Mouse (Mus musculus): ENCODE data around the gene 4930579F01Rik. TPM values are rescaled to one million over a fixed set of nuclear protein-coding genes. Genes with fewer than 3 reads are reported as not detected.
A peak's percentile ranks its signal among the peaks of the same experiment; 100 is the strongest.

The 4930579F01Rik gene
- polyA plus RNA-seq, 2 experiments: not detected

DNA sequence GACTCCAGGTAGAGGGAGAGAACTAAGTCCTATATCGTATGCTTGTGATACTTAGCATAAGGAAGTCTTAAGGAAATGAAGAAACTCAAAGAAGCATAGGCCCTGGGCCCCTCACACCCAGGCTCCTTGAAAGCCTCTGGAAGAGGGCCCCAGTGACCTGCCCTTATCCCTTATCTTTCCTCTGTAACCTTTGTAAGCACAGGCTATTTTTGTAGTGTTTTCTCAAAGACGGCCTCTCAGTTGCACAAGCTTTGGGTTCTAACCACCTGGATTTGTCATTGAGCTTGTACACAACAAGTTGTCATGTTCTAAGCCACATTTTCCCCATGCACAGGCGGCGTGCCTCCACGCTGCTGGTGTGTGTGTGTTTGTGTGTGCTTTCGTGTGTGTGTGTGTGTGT, 64.5 kb downstream of the 4930579F01Rik start:
- Histone ChIP-seq H3K4me3 (ENCODE audit: insufficient read depth in 1 of 2, low read depth in 2 of 2, low read length in 2 of 2) (peak overlapping the region in 1 of 2 experiments; percentile 40; a peak in 1 of 4 replicates), H3K36me3 (replicated peaks; ENCODE audit: control insufficient read depth, insufficient read depth, low read depth) (no peaks in the 10 kb centered on the region), H3K4me2 (ENCODE audit: low read depth) (peak overlapping the region; percentile 39), H3K27me3 (ENCODE audit: control insufficient read depth, insufficient read depth, low read length) (no peaks in the 10 kb centered on the region), H3K27ac (no peak overlapping the region), H3K4me1 (replicated peaks; ENCODE audit: control insufficient read depth in 2 of 2, insufficient read depth in 2 of 2, low read length in 1 of 2) (peaks cover 0 to 9% of the 10 kb centered on the region in 2 experiments; a peak in 2 of 4 replicates), H3K9ac (replicated peaks) (no peak overlapping the region), H3K9me3 (ENCODE audit: control insufficient read depth, low read length) (no peaks in the 10 kb centered on the region)
- no peak for DNase-seq (ENCODE audit: low read depth in 3 of 3, low spot score in 3 of 3)
- 64% methylated on average over 6 of the region's 6 CpGs for WGBS (ENCODE audit: insufficient replicate concordance)
- no peak for ATAC-seq (ENCODE audit: insufficient read depth)
- TF ChIP-seq CTCF (IDR thresholded peaks at IDR 0.05; ENCODE audit: low read depth) (no peak), EP300 (IDR thresholded peaks at IDR 0.05; ENCODE audit: low read depth) (no peak)

DNA sequence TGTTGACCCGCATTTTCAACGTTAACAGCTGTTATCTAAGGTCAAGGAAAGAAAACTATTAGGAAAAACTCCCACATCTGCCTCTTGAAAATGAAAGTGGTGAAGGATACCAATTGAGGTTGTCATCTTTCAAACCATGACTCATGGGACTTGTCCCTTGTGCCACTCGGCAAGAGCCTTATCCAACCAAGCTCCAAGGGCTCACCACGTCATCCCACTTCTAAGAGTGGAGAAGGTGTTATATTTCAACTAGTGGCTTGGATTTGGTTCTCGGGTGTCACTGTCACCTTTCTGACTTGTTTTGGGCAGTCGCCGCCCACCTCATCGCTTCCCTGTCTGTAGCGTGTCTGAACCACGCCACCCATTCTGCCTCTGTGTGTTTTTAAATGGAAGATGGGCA, 69.8 kb downstream of the 4930579F01Rik start:
- no peak for DNase-seq (ENCODE audit: low read depth in 3 of 3, low spot score in 3 of 3)
- no peak overlapping the region for H3K4me2 ChIP-seq (ENCODE audit: low read depth)
- WGBS (ENCODE audit: insufficient replicate concordance): 68% methylated on average over 10 of the region's 10 CpGs
- TF ChIP-seq EP300 (IDR thresholded peaks at IDR 0.05; ENCODE audit: low read depth): no peak
- no peak for TF ChIP-seq CTCF (IDR thresholded peaks at IDR 0.05; ENCODE audit: low read depth)
- peaks cover 0 to 6% of the 10 kb centered on the region in 2 experiments; a peak in 1 of 4 replicates for H3K4me1 ChIP-seq (replicated peaks; ENCODE audit: control insufficient read depth in 2 of 2, insufficient read depth in 2 of 2, low read length in 1 of 2)
- H3K4me3 ChIP-seq (ENCODE audit: insufficient read depth in 1 of 2, low read depth in 2 of 2, low read length in 2 of 2): no peak overlapping the region
- no peak overlapping the region for H3K9ac ChIP-seq (replicated peaks)
- no peaks in the 10 kb centered on the region for H3K9me3 ChIP-seq (ENCODE audit: control insufficient read depth, low read length)
- no peak for ATAC-seq (ENCODE audit: insufficient read depth)
- H3K36me3 ChIP-seq (replicated peaks; ENCODE audit: control insufficient read depth, insufficient read depth, low read depth): no peaks in the 10 kb centered on the region
- no peaks in the 10 kb centered on the region for H3K27me3 ChIP-seq (ENCODE audit: control insufficient read depth, insufficient read depth, low read length)
- no peak overlapping the region for H3K27ac ChIP-seq

- Histone ChIP-seq H3K4me2 (ENCODE audit: low read depth) (no peak overlapping the region), H3K27me3 (ENCODE audit: control insufficient read depth, insufficient read depth, low read length) (no peaks in the 10 kb centered on the region), H3K9ac (replicated peaks) (no peak overlapping the region), H3K4me3 (ENCODE audit: insufficient read depth in 1 of 2, low read depth in 2 of 2, low read length in 2 of 2) (no peak overlapping the region), H3K9me3 (ENCODE audit: control insufficient read depth, low read length) (no peaks in the 10 kb centered on the region), H3K36me3 (replicated peaks; ENCODE audit: control insufficient read depth, insufficient read depth, low read depth) (no peaks in the 10 kb centered on the region), H3K27ac (no peak overlapping the region), H3K4me1 (replicated peaks; ENCODE audit: control insufficient read depth in 2 of 2, insufficient read depth in 2 of 2, low read length in 1 of 2) (no peaks in the 10 kb centered on the region)
- TF ChIP-seq CTCF (IDR thresholded peaks at IDR 0.05; ENCODE audit: low read depth) (no peak), EP300 (IDR thresholded peaks at IDR 0.05; ENCODE audit: low read depth) (no peak)
- WGBS (ENCODE audit: insufficient replicate concordance): 74% methylated on average over 2 of the region's 2 CpGs
- ATAC-seq (ENCODE audit: insufficient read depth): no peak
- no peak for DNase-seq (ENCODE audit: low read depth in 3 of 3, low spot score in 3 of 3)
Measured at GRCm38 (mm10) chr3:138121461-138121860, 72.2 kb downstream of the 4930579F01Rik start.

DNA sequence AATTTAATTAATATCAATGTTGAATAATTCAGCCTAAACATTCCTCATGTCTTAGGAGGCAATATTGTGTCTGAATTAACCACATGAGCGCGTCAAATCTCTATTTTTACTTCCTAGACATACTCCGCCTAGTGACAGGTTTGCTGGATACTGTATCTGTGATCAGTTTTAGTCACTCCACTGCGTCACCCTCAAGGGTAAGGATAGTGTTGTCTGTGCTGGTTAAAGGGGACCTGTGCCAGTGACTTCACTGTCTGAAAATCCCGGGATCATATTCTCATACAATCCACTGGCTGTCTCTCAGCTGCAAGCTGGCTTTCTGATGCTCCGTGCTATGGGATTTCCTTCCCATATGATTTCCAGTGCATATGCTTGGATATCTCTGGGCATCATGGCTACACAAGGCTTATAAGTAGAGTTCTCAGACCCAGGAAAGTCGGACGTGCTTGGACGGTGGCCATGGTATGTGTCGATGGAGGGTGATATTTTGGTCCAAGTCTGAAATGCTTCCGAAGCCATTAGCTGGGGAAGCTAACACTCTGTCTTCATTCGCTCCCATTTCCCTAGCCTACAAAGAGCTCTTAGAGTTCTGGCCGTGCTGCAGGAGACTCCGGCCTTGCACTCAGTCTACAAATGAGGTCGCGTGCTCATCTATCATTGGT, 74.0 kb downstream of the 4930579F01Rik start:
- H3K36me3 ChIP-seq (replicated peaks; ENCODE audit: control insufficient read depth, insufficient read depth, low read depth): no peaks in the 10 kb centered on the region
- TF ChIP-seq CTCF (IDR thresholded peaks at IDR 0.05; ENCODE audit: low read depth): no peak
- no peak for TF ChIP-seq EP300 (IDR thresholded peaks at IDR 0.05; ENCODE audit: low read depth)
- no peak overlapping the region for H3K27ac ChIP-seq
- no peaks in the 10 kb centered on the region for H3K4me1 ChIP-seq (replicated peaks; ENCODE audit: control insufficient read depth in 2 of 2, insufficient read depth in 2 of 2, low read length in 1 of 2)
- no peaks in the 10 kb centered on the region for H3K9me3 ChIP-seq (ENCODE audit: control insufficient read depth, low read length)
- no peak overlapping the region for H3K9ac ChIP-seq (replicated peaks)
- 80% methylated on average over 16 of the region's 16 CpGs for WGBS (ENCODE audit: insufficient replicate concordance)
- DNase-seq (ENCODE audit: low read depth in 3 of 3, low spot score in 3 of 3) (no peak), ATAC-seq (ENCODE audit: insufficient read depth) (no peak)
- H3K27me3 ChIP-seq (ENCODE audit: control insufficient read depth, insufficient read depth, low read length): no peaks in the 10 kb centered on the region
- no peak overlapping the region for H3K4me3 ChIP-seq (ENCODE audit: insufficient read depth in 1 of 2, low read depth in 2 of 2, low read length in 2 of 2)
- H3K4me2 ChIP-seq (ENCODE audit: low read depth): no peak overlapping the region

DNA sequence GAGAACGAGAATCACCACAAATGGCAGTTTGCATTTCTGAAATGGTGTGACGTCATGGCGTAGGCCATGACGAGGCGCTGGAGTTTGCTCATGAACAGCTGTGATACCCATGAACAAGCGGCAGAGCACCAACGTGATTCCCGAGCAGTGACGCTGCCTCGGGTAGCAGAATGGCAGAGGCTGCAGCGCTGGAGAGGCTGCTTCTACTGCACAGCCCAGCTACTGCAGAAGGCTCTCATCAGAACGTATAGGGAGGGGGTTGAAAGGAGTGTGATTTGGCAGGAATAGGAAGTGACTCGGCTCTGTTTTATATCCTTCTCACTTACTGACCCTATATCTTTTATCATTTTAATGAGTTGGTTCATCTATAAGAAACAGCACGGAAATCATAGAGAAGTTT, 74.8 kb downstream of the 4930579F01Rik start:
- H3K27me3 ChIP-seq (ENCODE audit: control insufficient read depth, insufficient read depth, low read length): no peaks in the 10 kb centered on the region
- H3K9me3 ChIP-seq (ENCODE audit: control insufficient read depth, low read length): no peaks in the 10 kb centered on the region
- H3K4me2 ChIP-seq (ENCODE audit: low read depth): no peak overlapping the region
- no peak overlapping the region for H3K4me3 ChIP-seq (ENCODE audit: insufficient read depth in 1 of 2, low read depth in 2 of 2, low read length in 2 of 2)
- 57% methylated on average over 14 of the region's 14 CpGs for WGBS (ENCODE audit: insufficient replicate concordance)
- DNase-seq (ENCODE audit: low read depth in 3 of 3, low spot score in 3 of 3): no peak
- TF ChIP-seq CTCF (IDR thresholded peaks at IDR 0.05; ENCODE audit: low read depth): no peak
- TF ChIP-seq EP300 (IDR thresholded peaks at IDR 0.05; ENCODE audit: low read depth): no peak
- H3K4me1 ChIP-seq (replicated peaks; ENCODE audit: control insufficient read depth in 2 of 2, insufficient read depth in 2 of 2, low read length in 1 of 2): no peaks in the 10 kb centered on the region
- no peak for ATAC-seq (ENCODE audit: insufficient read depth)
- no peak overlapping the region for H3K27ac ChIP-seq
- H3K9ac ChIP-seq (replicated peaks): no peak overlapping the region
- H3K36me3 ChIP-seq (replicated peaks; ENCODE audit: control insufficient read depth, insufficient read depth, low read depth): no peaks in the 10 kb centered on the region
